Mouse (Mus musculus): Measurements from ENCODE around the gene Il17f.
"Not testable (repeated sequence)": the region's sequence is repeated elsewhere in the genome, so short reads cannot be mapped to it uniquely, and the experiment has no call there.

Gene Il17f

GRCm38 (mm10) chr1:20790517-20790916, at the start of gene Il17f:
Gene Il17f (minus strand): TSS chr1:20790617.
- DNase-seq (ENCODE audit: extremely low read depth, low read depth, low spot score) = not testable (repeated sequence)

- DNase-seq (ENCODE audit: extremely low read depth, low read depth, low spot score) = no peak
These were observed 49.5 kb upstream of the Il17f start for GRCm38 (mm10) chr1:20839911-20840310.

- DNase-seq (ENCODE audit: extremely low read depth, low read depth, low spot score) = no peak
These were observed 46.2 kb upstream of the Il17f start for GRCm38 (mm10) chr1:20836551-20837125.

GRCm38 (mm10) chr1:20833141-20833511, 42.7 kb upstream of the Il17f start:
- DNase-seq (ENCODE audit: extremely low read depth, low read depth, low spot score) = no peak

- DNase-seq (ENCODE audit: extremely low read depth, low read depth, low spot score) = no peak
These were observed 42.2 kb upstream of the Il17f start for GRCm38 (mm10) chr1:20832473-20833140.

GRCm38 (mm10) chr1:20830546-20830945, 40.1 kb upstream of the Il17f start:
- no peak for DNase-seq (ENCODE audit: extremely low read depth, low read depth, low spot score)

- no peak for DNase-seq (ENCODE audit: extremely low read depth, low read depth, low spot score)
These were observed 37.6 kb upstream of the Il17f start for GRCm38 (mm10) chr1:20828061-20828460.

GRCm38 (mm10) chr1:20825036-20825435, 34.6 kb upstream of the Il17f start:
- no peak for DNase-seq (ENCODE audit: extremely low read depth, low read depth, low spot score)

- DNase-seq (ENCODE audit: extremely low read depth, low read depth, low spot score) = no peak
These were observed 33.5 kb upstream of the Il17f start for GRCm38 (mm10) chr1:20823906-20824305.

- DNase-seq (ENCODE audit: extremely low read depth, low read depth, low spot score) = no peak
These were observed 33.1 kb upstream of the Il17f start for GRCm38 (mm10) chr1:20823471-20823870.

- no peak for DNase-seq (ENCODE audit: extremely low read depth, low read depth, low spot score)
These were observed 30.5 kb upstream of the Il17f start for GRCm38 (mm10) chr1:20820959-20821358.

GRCm38 (mm10) chr1:20819771-20820605, 29.6 kb upstream of the Il17f start, which contains the start of gene Mcm3:
Gene Mcm3 (minus strand): TSS chr1:20820312.
- peak; percentile 88 for DNase-seq (ENCODE audit: extremely low read depth, low read depth, low spot score)

- no peak for DNase-seq (ENCODE audit: extremely low read depth, low read depth, low spot score)
These were observed 27.2 kb upstream of the Il17f start for GRCm38 (mm10) chr1:20817596-20817995.

GRCm38 (mm10) chr1:20817172-20817571, 26.8 kb upstream of the Il17f start:
- no peak for DNase-seq (ENCODE audit: extremely low read depth, low read depth, low spot score)

GRCm38 (mm10) chr1:20814521-20814920, 24.1 kb upstream of the Il17f start:
- DNase-seq (ENCODE audit: extremely low read depth, low read depth, low spot score) = no peak

- no peak for DNase-seq (ENCODE audit: extremely low read depth, low read depth, low spot score)
These were observed 14.1 kb upstream of the Il17f start for GRCm38 (mm10) chr1:20804526-20804925.

- no peak for DNase-seq (ENCODE audit: extremely low read depth, low read depth, low spot score)
These were observed 11.4 kb upstream of the Il17f start for GRCm38 (mm10) chr1:20801682-20802390.

GRCm38 (mm10) chr1:20801275-20801674, 10.9 kb upstream of the Il17f start:
- no peak for DNase-seq (ENCODE audit: extremely low read depth, low read depth, low spot score)

- DNase-seq (ENCODE audit: extremely low read depth, low read depth, low spot score) = no peak
These were observed 4.8 kb upstream of the Il17f start for GRCm38 (mm10) chr1:20795178-20795577.

- DNase-seq (ENCODE audit: extremely low read depth, low read depth, low spot score) = no peak
These were observed 4.3 kb upstream of the Il17f start for GRCm38 (mm10) chr1:20794760-20795159.

GRCm38 (mm10) chr1:20791414-20791813, 997 bp upstream of the Il17f start:
- no peak for DNase-seq (ENCODE audit: extremely low read depth, low read depth, low spot score)

All from fat pad, adult 2 months (tissue).